Mouse (Mus musculus) spleen, adult 12 weeks (tissue): Measurements from ENCODE around the gene Nup188.

ENCODE experiments used
- DNase-seq: peaks from one replicate; pipeline ENCODE4 v3.0.0; 2022; ENCODE audit warnings: low spot score

Nup188 gene

DNA sequence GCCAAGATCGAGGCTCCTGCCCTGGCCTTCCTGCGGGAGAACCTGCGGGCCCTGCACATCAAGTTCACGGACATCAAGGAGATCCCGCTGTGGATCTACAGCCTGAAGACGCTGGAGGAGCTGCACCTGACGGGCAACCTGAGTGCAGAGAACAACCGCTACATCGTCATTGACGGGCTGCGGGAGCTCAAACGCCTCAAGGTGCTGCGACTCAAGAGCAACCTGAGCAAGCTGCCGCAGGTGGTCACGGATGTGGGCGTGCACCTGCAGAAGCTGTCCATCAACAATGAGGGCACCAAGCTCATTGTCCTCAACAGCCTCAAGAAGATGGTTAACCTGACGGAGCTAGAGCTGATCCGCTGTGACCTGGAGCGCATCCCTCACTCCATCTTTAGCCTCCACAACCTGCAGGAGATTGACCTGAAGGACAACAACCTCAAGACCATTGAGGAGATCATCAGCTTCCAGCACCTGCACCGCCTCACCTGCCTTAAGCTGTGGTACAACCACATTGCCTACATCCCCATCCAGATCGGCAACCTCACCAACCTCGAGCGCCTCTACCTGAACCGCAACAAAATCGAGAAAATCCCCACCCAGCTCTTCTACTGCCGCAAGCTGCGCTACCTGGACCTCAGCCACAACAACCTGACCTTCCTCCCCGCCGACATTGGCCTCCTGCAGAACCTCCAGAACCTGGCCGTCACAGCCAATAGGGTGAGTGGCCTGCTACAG is 29.4 kb upstream of the Nup188 start:
- DNase-seq: no peak

DNA sequence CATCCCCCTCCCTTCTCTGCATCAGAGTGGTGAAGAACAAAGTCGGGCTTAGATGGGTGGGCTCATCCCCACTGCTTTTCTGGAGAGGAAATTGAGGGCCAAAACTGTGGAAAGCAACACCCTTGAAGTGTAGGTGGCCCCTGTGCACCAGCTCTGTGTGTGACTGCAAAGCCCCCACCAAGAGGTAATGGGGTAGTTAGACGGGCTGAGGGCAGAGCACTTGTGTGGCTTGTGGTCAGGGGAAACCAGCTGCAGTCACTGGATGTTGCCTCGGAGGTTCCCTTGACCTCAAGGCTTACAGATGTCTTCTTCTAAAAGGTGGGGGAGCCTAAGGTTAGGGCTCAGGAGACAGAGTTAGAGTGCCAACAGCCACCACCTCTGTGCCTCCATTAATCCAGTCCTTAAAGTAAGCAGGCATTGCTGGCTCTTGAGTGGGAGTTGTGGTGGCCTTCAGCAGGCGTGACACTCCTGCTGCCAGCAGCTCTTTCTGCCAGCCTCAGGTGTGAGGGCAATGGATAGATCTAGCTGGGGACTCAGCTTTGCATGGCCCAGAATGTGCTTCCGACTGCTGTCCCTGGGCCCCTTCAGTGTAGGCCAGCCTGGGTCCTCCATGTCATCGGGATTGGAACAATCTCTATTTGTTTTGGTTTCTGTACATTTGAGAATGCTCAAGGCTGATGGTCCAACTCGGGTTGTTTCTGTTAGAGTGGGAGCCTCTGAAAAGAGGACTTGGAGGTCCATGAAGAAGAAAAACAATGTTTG is 28.3 kb upstream of the Nup188 start:
- DNase-seq: no peak

DNA sequence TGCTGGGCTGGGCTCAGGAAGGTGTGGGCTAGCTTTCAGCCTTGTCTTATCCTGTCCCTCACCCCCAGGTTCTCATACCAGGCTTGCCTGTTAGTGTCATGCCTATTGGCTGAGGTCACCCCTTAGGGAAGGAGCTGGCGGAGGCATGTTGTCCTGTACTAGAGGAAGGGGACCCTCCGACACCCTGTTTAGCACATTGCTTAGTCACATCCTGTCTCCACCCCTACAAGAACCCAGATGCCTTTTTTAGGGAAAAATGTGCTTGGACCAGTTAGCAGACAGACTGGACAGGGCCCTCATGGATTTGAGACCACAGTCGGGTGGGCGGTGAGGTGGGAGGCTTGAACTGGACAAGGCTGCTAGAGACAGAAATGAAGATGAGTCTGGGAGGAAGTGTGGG is 27.6 kb upstream of the Nup188 start:
- no peak for DNase-seq

DNA sequence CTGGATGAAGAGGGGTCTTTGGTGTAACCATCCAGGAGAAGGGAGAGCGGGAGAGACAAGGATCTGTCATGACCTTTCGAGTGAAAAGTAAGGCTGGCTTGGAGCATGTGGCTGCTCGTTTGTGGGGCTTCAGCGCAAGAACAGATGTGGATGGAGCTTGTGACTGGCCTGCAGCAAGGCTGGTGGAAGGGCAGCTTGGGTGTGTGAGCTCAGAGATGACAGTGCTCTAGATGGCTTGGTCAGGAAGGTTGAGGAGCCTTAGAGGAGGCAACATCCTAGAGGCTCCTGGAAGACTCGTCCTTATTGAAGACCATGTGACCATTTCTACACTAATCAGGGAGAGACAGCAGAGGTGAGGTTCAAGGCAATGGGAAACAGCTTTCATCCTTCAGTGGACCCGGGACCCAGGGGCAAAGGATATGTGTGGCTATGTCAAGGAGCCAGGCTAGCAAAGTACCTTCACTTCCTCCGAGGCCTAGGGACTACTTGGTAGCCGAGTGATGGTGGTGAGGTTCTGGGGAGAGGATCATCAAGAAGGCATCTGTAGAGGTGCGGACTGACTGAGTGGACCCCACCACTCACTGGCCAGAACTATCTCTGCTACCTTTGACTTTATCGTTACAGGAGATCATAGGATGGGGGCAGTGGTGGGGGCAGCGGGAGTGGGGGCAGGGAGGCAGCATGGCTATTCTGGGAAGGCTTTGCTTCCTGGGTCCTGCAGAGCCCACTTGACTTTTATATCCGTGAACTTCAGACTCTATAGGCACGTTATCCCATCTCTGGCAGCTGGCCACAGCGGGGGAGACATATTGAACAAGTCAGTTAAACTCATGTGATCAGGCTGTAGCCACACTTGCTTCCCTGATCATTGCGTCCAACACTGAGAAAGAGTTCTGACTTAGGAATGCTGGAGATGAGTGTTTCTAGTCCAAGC is 26.8 kb upstream of the Nup188 start:
- no peak for DNase-seq

DNA sequence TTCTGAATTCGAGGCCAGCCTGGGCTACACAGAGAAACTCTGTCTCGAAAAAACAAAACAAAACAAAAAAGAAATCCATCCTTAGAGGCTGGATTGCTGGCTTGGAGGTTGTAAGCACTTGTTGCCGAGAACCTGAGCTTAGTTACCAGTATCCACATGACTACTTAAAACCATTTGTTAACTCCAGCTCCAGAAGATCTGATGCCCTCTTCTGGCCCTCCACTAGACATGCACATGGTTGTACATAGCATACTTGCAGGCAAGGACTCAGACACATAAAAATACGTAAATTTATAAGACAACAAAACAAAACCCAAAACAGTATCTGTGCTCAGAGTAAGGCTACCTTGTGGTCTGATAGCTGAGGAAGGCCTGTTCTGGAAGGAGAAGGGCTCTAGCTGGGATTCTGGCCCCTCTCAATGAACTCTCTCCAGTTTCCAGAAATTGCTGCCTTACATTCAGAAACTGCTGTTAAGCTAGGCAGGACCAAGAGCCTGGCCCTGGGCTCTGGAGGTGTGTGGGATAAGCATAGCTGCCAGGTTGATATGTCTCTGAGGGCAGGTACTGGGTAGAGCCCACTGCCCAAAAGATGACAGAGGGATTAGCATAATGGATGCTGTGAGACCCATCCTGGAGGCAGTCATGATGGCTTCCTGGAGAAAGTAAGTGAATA is 25.0 kb upstream of the Nup188 start:
- DNase-seq: no peak

DNA sequence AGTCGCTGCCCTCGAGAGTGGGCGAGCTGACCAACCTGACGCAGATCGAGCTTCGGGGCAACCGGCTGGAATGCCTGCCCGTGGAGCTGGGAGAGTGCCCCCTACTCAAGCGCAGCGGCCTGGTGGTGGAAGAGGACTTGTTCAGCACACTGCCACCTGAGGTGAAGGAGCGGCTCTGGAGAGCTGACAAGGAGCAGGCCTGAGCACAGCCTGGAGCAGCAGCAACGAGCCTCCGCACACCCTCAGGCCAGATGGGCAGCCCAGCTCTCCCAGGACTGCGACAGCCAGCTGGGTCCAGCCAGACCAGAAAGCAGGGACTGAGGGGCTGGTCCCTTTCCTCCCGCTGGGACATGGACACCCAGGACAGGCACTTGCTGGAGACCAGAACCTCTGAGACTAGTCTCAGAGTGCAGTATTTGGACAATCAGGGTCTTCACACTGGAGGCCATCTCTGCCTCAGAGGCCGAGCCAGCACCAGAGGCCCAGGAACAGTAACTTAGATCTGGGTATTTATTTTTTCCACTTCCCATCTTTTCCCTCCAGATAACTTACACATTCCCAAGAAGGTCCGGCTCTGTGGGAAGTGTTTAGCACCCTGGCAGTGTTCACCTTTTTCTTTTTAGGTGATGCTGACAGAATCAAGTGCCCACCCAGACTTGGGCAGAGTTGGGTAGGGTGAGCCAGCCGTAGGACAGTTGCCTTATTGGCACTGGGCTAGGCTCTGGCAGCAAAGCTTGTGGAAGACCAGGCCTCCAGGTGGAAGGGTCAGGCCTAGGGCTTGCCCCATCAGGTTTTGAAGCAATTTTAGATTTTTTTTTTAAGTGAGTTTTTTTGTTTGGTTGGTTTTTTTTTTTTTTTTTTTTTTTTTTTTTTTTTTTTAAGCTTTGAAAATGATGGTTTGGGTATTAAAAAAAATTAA is 24.0 kb upstream of the Nup188 start:
- no peak for DNase-seq

DNA sequence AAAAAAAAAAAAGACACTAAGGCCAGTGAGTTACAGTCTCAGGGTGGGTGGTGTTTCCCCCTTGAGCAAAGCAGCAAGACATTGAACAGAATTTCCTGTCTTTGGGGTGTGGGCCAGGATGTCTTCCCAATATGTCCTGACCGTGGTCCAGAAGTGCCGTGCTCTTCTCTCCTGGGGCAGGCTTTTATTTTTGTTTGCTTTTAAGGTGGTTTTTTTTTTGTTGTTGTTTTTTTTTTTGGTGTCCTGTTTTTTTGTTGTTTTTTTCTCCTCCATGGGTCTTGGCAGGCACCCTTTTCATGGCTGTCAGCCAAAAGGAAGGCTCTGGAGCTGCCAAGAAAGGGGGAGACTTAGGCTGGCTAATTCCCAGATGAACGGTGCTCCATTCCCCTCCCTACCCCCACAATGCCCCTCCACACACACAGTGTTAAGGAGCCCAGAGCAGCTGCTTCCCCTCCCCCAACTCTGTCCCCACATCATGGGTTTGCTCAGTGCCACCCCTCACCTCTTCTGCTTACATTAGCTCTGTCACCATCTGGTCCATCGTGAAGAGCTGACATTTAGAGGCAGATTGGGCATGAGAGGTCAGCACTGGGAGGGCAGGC is 23.3 kb upstream of the Nup188 start:
- DNase-seq: no peak

DNA sequence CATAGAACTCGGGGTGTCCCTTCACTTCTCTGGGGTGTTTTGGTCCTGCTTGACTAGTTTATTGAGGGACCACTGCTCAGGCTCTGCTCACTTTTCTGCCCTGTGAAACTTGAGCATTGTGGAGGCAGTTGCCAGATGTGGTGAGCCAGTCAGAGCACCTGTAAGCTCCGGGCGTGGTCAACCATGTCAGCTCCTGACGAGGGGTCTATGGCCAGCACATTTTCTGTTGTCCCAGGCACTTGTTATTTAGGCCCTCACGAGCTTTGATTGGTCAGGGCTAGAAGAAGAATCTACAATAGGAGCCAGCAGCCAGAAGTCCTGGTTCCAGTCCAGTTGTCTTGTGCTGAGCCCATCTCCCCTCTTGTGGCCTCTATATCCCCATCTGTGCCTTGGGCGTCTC is 22.4 kb upstream of the Nup188 start:
- no peak for DNase-seq

DNA sequence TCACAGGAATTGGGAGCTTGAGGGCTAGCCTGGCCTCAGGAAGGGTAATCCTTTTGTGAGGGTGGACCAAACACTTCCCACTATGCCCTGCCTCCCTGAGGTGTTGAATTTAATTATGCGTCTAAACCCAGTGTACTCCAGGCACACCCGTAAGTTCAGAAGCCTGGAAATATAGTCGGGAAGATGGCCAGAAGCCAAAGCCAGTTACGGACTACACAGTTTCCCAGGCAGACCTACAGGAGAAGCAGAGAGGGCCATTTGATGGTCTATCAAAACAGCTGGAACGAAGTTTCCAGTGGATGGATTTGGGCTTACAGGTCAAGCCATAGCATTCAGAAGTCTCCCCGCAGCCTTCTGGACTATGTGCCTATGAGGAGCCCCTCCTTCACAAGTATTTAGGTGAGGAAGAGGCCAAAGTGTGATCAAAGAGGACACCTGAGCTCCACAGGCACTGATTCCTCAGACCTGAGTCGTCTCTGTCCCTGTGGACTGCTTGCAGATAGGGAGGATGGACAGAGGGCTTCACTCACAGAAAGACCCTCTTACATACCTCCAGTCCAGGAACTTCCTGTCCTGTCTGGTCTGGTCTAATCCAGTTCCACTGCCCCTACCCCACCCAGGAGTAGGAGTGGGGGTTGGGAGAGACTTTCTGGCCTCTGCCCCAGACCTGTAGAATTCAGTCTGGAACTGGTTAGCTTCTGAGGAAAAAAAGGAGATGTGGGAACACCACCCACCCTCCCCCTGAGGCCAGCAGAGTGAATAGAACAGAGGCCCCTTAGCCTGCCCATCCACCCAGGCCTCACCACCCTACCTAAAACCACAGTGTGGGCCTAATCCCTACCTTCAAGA is 21.3 kb upstream of the Nup188 start:
- no peak for DNase-seq

DNA sequence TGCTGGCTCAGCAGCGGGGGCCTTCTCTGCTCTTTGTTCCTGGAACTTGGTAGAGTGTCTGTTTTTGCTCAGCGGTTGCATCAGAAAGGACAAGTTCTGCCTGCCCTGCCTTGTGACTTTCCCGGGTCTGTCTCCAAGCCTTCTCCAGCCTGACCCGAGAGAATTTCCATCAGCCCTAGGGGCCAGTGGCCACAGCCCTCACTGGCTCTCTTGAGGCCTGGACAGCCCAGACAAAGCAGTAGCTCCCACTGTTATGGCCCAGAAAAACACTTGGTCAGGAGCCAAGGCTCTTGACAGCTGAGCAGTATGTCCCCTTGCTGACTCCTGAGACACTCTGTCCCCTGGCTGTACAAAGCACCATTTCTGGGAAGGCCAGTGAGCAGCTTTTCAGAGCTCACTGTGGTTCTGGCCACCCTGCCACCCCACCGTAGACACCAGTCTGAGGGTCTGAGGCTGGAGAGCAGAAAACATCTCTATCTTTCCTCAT is 20.4 kb upstream of the Nup188 start, which contains the start of gene Phyhd1:
TSS of gene Phyhd1 (plus strand) at position 437 of the 487 bp plus-strand sequence.
- no peak for DNase-seq

DNA sequence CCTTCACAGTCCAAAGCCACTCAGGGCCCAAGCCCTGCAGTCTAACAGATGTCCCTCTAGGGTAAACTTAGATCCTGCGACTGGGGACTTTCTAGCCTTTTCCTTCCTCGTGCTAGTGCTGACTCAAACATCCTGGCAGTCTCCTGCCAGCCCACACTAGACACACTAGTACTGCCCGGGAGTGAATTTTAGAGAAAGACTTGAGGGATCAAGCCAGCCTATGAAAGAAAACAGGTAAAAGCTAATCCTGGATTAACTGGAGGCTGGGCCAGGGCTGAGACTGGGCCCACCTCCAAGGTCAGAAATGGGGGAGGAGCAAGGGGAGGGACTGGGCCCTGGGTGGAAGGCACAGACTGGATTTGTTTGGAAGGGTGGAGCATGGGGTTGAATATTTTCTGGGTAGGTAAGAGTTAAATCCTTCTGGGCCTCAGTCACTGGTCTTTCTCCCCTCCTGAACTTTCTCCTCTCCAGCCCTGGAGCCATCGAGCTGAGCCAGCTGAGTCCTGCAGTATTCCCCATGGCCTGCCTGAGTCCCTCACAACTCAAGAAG is 19.7 kb upstream of the Nup188 start:
- no peak for DNase-seq

DNA sequence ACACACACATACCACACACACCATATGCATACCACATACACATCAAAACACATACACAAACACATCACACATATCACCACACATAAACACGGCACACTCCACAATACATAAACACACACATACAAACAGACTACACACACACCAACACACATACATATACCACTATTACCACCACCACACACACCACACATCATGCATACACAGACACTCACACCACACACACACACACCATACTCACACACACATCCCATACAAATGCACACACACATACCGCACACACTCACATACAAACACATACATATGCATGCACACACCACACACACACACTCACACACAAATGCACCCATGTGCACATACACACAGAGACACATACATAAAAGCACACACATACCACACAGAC is 18.7 kb upstream of the Nup188 start:
- no peak for DNase-seq

DNA sequence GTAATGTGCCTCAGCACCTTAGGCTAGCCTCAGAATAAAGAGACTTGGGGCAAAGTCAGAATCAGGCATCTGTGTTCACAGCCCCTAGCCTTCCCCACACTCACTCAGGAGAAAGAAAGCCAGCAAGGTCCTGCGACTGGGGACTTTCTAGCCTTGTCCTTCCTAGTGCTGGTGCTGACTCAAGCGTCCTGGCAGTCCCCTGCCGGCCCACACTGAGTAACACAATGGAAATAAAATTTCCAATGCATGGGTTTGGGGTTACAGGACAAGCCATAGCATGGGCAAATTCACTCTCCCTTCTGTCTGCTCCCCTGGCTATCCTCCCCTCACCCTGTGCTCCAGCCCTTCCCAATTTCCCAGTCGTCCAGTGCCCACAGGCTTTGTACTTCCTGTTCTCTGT is 17.8 kb upstream of the Nup188 start:
- DNase-seq: no peak

DNA sequence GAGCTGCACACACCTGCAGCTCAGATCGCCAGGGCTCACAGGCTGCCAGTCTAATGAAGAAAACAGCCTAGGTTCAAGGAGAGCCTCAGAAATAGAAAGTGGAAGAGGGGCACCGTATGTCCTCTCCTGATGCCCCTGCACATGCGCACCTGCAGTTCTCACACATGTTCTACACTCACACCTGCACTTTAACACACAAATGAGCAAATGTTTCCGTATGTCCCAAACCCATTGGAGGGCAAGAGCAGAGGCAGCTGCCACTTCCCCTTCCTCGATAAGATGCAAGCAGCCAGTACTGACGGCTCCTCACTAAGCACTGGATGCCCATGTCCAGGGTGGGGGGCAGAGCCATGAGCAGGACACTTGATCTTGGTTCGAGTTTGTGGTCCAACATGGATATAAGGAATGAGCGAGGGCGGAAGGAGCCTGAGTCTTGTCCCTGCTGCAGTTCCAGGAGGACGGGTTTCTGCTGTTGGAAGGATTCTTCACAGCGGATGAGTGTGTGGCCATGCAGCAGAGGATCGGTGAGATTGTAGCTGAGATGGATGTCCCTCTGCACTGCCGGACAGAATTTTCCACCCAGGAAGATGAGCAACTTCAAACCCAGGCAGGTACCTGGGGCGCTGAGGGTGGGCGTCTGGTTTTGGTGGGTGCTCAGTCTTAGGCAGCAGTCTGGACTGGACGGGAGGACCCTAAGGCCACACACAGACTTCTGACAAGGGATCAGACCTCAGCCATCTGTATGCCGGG is 16.8 kb upstream of the Nup188 start:
- DNase-seq: no peak

DNA sequence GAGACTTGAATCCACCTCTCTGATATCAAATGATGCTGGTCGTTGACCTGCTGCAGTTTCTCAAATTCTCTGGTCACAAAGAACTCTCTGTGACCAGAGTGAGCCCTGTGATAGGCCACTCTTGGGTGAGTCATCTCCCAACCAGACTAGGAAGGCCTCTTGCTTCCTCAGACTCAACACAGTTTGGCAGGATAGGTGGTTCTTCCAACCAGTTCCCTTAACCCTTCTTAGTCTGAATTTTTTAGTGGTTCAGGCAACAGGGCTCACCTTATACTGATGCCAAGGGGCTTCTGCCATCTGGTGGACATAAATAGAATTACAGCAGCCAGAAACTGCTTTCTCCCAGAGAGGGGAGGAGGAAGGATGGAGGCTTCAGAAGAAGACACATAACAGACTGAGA is 16.1 kb upstream of the Nup188 start:
- DNase-seq: peak; percentile 44

DNA sequence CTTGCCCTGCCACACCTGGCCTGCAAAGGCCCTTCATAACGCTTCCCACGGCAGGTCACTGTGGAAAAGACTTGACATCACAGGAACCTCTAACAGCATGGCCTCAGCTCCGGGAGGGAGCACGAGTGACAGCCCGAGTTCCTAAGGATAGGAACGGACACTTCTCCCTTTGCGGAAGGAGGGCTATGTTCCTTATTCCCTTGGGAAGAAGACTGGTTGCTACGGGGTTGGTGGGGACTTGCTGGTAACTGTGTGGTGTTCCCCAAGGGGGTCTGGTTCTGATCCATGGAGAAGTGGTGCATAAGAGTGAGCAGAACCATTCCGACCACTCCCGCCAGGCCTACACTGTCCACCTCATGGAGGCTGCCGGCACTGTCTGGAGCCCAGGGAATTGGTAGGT is 5.5 kb upstream of the Nup188 start, which contains the start of gene Gm28038:
TSS of gene Gm28038 (plus strand) at position 301 of the 400 bp plus-strand sequence.
- DNase-seq: no peak

DNA sequence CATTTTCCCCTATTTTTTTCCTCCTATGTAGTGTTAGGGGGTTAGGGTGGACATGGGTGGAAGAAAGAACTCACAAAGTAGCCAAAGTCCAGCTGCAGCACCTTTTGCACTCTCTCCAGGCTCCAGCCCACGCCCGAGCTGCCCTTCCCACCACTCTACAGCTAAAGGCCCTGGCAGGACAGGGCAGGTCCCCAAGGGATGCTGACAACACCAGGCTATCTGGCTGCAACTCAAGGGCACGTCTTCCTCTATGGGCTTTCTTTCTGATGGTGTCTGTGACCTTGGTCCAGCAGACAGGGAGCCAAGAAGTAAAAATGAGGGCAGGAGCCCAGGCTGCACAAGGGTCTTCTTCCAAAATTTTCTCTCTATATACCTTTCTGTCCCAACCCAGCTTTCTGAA is 4.5 kb upstream of the Nup188 start:
- no peak for DNase-seq

DNA sequence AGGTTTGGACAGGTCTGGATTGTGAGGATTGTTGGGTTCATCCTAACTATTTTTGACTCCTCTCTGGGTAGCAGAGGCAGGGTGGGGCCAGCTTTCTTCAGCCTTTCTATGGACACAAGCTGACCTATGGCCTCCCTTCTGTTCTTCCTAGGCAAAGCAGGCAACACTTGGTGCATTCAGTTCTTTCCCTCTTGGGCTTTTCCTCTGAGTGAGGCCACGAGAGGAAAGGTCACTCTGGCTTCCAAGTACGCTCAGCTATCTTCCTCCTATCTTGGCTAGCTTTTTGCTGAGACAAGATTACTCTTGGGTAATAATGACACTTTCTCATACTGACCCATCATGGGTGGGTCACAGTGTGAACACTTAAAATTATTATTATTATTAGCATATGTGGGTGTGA is 3.0 kb upstream of the Nup188 start:
- DNase-seq: no peak
